Mouse (Mus musculus) left cerebral cortex, postnatal 25 days (tissue): ENCODE results near the gene Tmem189. TPM values are rescaled to one million over a fixed set of nuclear protein-coding genes. Genes with fewer than 3 reads are reported as not detected.

Experiments used
- DNase-seq, 2 experiments: peaks; one replicate each; pipeline ENCODE4 v3.0.0; 2022; ENCODE audit warnings: low spot score in 2 of 2, mixed read lengths in 1 of 2
- intact Hi-C: fragments of 180-260 bp; cut with DNase I; formaldehyde crosslinking; loops from one replicate; pipeline ENCODE4 v1.15.1; 2025
- total RNA-seq, 2 experiments: library from RNA; stranded (reverse); gene quantifications; 2 replicates each; pipeline ENCODE4 v1.2.3; 2021

Tmem189 gene
- total RNA-seq, 2 experiments from 2014 or later: 49.7 to 54.0 TPM

DNA sequence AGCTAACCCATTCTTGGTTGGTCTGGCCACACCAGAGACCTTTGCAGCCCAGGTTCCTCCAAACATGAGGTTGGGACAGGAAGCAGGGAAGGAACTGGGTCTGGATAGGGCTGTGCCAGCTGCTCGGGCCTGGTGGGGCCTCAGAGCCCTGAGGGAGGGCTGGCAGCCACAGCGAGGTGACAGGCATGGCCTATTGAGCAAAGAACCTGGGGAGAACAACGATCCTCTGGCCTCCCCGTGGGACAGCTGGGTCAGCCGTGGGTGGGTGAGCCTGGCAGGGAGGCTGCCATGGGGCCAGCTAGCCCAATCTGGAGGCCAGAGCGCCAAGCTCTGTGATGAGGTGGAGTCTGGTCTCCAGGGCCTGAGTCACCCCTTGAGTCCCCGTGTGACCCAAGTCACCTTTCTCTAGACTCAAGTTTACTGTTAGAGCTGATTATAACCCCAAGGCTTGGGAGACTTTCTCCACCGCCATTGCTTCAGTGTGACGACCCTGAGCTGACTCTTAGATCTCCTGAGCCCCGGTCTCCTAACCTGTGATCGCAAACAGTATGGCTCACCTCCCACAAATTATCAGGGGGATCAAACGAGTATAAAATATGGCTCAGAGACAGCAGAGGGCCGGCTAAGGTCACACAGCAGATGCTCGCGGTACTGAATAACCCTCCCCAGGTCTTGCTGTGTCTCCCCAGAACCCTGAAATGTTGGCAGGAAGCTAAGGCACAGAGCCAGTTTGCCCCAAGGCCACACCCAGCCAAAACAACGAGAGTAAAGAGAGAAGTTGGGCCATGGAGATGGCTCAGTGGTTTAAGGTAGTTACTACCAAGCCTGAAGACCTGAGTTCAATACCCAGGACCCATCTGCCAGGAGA is 3.0 kb downstream of the Tmem189 start:
- DNase-seq: no peak
- intact Hi-C loops: loop anchor here (5.0 kb wide), 2 partner anchors 331 to 411 kb away; no protein-coding TSS in a partner anchor

DNA sequence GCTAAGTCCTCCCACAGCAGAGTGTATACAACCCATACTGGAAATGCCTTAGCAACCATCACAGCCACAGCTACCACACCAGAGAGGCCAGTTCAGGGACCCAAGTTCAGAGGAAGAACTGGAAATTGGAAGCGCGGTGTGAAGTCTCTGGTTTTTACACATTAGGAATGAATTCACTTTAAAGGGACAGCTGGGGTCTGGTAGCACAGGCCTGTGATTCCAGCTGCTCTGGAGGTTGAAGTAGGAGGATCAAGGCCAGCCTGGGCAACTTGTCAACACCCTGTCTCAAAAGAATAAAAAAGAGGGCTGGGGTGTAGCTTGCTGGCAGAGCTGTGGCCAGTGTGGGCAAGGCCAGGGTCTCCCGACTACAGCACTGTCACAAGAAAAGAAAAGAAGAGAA is 3.8 kb downstream of the Tmem189 start:
- intact Hi-C loops: loop anchor here (1.0 to 5.0 kb wide), 3 partner anchors 209 to 411 kb away; no protein-coding TSS in a partner anchor
- no peak for DNase-seq

DNA sequence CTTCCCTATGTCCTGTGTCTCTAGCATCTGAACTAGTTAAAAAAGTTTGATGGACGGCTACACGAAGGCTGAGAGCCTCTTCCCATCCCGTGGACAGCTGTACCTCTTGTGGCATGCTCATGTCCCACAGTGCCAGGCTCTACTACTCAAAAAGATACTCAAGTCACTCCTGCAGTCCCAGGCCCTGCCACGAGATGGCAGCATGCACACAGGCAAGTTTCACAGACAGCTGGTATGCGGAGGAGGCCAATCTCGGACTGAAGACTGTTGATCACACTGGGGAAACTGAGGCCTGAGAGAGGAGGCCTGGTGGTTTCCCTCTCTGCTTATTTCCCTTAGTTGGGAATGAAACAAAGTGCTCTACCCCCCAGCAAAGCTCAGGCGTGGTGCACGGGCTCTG is 4.5 kb downstream of the Tmem189 start:
- intact Hi-C loops: loop anchor here (1.0 to 5.0 kb wide), 3 partner anchors 210 to 412 kb away; no protein-coding TSS in a partner anchor
- peak; percentile 97 to 98 for DNase-seq

DNA sequence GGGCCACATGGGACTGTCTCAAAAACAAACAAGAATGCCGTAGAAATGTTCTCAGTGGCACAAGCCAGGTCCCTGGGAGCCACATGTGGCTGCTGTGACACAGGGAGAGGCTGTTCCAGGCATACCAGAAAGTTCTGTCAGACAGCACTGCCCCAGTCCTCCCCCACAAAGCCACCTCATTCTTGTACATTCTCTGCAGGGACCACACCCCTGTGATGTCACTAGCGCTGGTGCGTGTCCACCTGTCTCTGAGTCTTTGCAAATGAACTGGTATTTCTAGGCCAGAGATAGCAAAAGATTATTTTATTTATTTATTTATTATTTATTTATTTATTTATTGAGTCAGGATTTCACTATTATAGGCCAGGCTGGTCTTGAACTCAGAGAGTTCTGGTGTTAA is 5.9 kb downstream of the Tmem189 start:
- intact Hi-C loops: no loop called here
- no peak for DNase-seq

DNA sequence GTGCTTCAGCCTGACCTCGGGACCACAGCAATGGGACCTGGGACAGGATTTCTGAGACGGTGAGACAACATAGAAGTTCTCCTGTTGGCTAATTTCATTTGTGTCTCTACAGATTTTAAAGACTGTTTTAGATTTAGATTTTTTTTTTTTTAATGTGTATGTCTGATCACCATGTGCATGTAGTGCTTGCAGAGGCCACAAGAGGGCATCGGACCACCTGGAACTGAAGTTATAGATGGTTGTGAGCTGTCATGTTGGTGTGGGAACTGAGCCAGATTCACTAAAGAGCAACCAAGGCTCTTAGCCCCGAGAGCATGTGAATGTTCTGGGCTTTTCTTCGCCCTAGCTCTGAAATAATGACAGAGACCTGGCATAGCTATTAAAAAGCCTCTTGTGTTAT is 9.0 kb downstream of the Tmem189 start:
- peak in 1 of 2 experiments; percentile 36 for DNase-seq
- intact Hi-C loops: no loop called here

DNA sequence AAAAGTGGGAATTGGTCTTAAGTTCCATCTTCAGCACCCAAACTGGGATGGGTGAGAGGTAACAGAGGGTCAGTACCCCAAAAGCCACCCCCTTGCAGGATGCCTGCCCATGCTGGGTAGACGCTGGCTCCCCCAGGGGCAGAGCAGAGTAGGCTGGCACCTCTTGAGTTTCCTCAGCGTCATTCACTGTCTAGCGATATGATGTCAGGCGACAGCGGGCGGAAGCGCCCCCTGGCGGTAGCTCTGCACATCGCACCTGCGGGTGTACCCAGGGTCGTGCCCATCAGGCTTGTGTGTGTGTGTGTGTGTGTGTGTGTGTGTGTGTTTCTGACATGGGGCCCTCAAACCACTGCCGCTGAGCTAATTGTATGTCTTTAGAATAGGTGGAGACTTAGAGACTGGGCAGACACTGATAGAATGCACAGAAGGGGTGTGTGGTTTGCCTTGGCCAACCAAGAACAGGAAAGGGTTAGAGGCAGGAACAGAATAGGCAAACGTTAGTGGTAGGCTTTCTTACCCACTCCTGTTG is 9.7 kb downstream of the Tmem189 start:
- intact Hi-C loops: loop anchor here (2.0 kb wide), 1 partner anchor 149 kb away; no protein-coding TSS in a partner anchor
- peak; percentile 66 to 73 for DNase-seq

DNA sequence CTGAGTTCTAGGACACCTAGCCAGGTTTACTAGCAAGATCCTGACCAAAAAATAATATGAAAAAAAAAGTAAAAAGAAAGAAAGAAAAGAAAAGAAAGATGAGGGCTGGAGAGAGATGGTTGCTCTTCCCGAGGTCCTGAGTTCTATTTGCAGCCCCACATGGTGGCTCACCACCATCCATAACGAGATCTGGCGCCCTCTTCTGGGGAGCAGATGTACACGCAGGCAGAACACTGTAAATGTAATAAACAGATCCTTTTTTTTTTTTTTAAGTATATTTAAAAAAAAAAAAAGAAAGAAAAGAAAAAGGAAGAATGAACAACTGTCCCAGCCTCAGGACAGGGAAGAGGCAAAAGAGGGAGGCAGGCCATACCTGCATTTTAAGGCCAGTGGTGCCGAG is 11.0 kb downstream of the Tmem189 start:
- DNase-seq: no peak
- intact Hi-C loops: loop anchor here (2.0 kb wide), 1 partner anchor 148 kb away; no protein-coding TSS in a partner anchor

DNA sequence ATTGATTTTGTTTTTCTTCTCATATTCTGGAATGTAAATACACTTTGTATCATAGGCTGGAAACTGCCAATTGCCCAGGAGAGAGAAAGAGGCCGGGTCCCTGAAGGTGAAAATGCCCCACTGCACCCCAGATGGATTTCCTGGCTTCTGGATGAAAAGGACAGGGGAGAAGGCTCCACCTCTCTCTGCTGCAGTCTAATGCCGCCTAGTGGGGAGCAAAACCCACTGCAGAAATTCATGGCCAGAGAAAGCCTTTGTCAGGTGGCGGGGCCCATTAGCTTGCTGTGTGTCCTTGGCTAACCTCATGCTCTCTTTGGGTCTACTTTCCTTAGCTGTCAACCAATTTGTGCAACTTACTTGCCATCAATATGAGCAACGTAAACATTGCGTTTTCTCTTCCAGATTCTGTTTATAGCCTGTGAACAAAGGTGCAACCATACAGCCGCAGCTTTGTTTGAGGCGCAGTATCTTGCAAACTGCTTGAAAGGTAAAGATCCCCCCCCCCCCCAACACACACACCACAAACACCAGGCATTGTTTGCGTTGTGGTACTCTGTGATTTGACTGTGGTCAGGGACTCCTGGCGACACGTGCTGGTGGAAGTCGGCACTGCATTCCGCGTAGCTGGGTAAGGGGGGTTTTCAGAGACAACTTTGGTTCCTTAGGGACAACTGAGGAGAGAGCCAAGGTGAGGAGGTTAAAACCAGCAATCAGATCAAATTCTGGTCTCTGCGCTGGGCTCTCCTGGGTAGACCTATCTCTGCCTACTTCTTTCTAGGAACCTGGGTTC is 14.3 kb downstream of the Tmem189 start:
- intact Hi-C loops: loop anchor here (2.0 kb wide), 1 partner anchor 35 kb away; no protein-coding TSS in a partner anchor
- DNase-seq: peak in 1 of 2 experiments; percentile 28

DNA sequence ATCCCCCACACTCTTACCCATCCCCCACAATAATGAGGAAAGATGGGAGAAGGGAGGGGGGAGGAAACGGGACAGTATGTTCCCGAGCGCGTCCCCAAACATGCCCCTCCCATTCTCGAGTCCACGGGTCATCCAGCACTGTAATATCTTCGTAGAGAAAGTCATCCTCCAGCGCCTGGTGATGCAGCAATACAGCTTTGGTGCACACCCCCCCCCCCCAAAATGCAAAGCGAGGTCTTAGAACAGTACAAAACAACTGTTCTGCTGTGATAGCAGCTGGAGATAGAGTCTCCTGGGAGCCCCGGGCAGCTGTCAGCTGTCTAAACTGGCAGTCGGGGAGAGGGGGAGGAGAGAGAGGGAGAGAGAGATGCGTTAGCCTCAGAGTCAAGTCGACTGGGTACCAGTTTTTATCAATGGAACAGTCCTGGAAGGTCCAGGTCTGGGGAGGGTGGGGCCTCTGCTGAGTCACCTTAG is 17.4 kb downstream of the Tmem189 start:
- no peak for DNase-seq
- intact Hi-C loops: no loop called here

DNA sequence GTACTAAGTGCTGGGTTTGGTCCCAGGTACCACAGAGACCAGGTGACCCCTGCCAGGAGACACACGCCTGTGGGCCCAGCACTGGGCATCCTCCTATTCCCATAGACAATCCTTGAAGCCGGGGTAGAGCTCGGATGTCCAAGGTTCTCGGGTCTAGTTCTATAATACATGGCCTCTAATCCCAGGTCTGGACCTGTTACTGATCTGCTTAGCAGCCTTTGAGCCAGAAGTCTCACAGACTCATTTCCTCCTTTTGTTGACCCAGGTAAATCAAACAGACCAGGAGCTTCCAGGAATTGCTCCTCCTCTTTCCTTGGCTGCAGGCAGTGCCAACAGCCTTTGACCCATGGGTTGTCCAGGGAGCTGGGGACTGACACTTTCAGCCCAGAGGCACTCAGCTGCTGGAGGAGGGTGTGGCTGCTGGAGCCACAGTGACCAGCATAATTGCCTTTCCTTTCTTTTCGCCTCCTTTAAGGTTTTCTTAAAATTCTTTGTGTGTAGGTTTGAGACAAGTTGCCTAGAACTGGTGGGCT is 18.5 kb downstream of the Tmem189 start:
- no peak for DNase-seq
- intact Hi-C loops: no loop called here

DNA sequence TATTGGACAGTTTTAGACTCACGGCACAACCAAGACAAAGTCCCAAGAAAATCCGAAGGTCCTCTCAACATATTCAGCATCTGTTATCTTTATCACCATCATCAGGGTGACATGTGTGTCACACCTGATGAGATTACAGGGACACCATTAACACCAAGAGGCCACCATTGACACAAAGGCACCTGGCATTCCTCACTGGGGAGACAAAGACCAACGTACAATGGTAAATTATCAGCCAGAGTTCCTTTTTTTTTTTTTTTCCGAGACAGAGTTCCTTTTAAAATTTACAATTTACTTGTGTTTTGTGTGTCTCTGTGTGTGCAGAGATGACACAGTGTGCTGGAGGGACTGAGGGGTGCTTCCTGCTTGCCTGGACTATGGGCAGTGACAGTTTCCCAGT is 20.2 kb downstream of the Tmem189 start:
- intact Hi-C loops: no loop called here
- DNase-seq: no peak

DNA sequence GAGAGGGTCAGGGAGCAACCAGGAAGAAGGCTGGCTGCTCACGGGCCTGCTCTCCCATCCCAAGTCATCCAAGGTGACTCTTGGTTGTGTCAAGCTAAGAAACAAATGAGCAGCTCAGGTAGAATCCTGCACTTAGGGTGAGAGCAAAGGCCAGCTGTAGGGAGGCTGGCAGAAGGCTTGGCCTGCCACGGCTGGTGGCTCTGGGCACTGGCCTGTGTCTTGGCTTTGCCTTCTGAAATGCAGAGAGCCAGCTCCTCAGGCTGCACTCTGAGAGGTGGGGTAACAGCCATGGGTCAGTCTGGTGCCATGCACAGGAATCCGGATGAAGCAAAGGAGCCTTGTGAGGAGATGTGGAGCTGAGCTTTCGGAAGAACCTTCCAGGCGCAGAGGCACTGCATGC is 21.2 kb downstream of the Tmem189 start:
- DNase-seq: no peak
- intact Hi-C loops: no loop called here

DNA sequence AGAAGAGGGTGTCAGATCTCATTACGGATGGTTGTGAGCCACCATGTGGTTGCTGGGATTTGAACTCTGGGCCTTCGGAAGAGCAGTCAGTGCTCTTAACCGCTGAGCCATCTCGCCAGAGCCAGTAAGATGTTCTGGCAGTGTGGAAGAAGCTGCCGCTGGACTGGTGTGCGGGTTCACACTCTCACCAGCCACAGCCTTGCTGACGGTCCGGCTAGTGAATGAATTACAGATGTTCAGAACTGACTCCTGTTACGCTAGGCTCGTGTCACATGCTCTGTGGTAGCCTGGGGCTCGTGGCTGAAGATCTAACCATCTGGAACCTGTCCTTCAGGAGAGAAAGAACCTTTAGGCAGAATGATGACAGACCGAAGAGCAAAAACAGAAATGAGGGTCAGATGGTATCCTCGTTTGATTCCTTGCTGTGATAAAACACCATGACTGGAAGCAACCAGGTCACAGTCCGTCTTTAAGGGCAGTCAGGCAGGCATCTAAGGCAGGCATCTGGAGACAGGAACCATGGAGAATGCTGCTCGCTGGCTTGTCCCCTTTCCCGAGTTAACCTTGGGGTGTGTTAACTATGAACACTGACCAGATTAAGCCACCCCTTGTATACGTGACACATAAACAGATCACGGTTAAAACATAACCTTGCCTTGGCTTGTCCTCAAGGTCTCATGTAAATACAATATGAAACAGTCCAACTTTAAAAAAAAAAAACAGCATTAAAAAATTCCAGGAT is 23.5 kb downstream of the Tmem189 start:
- DNase-seq: no peak
- intact Hi-C loops: no loop called here

DNA sequence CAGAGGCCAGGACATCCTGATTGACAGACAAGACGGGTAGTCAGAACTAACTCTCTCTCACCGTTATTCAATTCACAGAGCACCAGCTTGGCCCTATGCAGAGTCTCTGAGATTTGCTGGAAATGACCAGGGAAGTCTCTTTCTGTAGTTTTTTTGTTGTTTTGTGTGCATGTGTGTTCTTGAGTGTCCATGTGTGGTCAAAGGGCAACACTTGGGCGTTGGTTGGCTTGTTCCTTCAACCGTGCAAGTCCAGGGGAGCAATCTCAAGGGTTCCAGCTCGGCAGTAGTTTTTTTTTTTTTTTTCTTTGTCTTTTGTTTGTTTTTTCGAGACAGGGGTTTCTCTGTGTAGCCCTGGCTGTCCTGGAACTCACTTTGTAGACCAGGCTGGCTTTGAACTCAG is 26.9 kb downstream of the Tmem189 start:
- intact Hi-C loops: no loop called here
- DNase-seq: no peak

DNA sequence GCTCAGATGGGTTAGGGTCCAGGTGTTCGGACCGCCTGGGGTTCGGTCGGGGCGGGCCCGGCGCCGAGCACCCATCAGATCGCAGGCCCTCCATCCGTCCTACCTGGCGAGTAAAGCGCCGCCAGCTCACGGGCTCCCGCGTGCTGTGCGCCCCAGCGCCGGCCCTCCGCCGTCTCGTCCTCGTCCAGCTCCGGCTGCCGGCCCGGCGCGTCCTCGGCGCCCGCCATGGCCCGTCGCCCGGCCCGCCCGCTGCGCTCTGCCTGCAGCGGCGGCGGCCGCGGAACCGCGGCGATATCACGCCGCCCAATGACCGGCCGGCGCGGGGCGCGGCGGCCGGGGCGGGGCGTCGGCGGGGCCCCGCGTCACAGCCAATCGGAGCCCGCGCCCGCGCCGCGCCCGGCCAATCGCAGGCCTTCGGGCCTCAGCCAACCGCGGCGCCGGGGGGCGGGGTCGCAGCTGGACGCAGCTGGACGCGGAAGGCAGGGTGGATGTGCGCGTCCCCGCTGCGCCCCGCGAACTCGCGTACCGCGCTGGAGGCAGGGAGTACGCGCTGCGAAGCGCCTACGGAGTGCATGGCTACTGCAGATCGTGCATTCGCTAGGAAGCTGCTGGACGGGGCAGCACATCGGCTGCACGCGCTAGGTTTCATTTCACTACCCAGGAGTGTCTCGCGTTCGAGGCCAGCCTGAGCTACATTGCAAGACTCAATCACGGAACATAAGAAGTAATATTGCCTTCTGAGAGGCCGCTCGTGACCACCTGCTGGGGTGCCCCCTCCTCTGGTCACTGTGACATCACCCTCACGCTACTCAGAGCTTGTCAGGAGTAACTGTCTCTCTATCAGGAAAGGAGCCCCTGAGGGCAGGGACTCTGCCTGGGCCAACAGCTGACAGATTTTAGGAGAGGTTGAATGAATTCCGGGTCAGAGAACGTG is 28.1 kb downstream of the Tmem189 start, which contains the start of gene Gm20431:
Gene Gm20431, minus strand, starts transcription at position 227 of the 934 bp plus-strand sequence.
- intact Hi-C loops: no loop called here
- DNase-seq: peak; percentile 96 to 98

DNA sequence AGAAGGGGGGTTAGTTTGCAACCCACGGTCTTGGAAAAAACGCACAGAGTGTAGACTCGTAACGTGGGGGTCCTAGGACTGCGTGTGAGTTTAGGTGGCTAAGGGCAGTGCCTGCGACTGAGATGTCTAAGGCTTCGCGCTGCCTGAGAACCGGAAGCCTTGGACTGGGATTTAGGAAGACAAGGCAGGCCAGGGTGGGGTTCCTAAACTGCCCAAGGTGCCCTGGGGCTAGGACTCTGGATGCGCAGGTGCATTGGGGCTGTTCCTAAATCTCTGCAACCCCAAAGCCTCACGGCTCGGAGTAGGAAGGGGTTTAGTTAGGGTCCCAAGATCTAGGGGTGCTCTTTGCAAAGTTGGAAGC is 29.0 kb downstream of the Tmem189 start:
- DNase-seq: no peak
- intact Hi-C loops: no loop called here

DNA sequence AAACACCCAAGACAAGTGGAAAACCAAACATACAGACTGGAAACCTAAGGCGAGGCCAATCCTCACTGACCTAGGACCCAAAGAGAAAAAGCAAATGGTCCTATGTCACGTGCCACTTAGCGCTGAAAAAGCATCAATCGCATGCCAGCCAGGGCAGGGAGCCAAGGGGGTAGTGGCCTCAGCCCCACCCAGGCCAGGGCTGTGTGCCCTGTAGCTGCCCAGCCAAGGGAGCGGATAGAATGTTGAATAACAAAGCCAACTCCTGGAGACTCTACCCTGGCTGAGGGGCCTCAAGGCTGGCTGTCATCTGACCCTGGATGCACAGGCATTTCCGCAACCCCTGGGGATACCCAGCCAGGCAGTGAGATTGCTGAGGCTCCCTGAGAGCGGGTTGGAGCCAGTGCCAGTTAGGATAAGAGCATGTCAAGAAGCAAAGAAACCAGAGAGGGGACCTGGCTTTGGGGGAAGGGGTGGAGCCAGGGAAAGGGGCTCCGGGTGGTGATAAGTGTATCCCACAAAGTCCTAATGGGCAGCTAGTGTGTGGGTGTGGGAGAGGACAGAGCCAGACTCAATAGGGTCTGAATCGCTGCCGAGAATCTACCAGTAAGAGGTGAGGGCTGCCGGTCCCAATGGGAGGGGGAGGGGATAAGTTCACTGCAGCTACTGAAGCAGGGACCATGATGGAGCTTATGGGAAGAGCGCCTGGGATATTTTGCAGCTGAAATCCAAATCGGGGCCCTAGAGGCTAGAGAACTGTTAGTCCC is 29.6 kb downstream of the Tmem189 start:
- intact Hi-C loops: no loop called here
- peak in 1 of 2 experiments; percentile 33 for DNase-seq
